Mouse (Mus musculus) ES-CJ7 (cell line): Measurements from ENCODE around the gene Mpped2.

Experiments used
- DNase-seq: peaks from one replicate; pipeline ENCODE4 v3.0.0; 2011; ENCODE audit warnings: low read depth, low spot score

Mpped2 gene

GRCm38 (mm10) chr2:106855623-106856350 is 162.7 kb downstream of the Mpped2 start:
- no peak for DNase-seq

- DNase-seq, result peak; percentile 82
Observed at GRCm38 (mm10) chr2:106856361-106856961, 163.4 kb downstream of the Mpped2 start.

GRCm38 (mm10) chr2:106857258-106857657 is 164.2 kb downstream of the Mpped2 start:
- DNase-seq, result no peak

GRCm38 (mm10) chr2:106857711-106858110 is 164.6 kb downstream of the Mpped2 start:
- no peak for DNase-seq

GRCm38 (mm10) chr2:106860856-106861679 is 168.0 kb downstream of the Mpped2 start:
- DNase-seq, result no peak

- DNase-seq, result no peak
Observed at GRCm38 (mm10) chr2:106863050-106863653, 170.1 kb downstream of the Mpped2 start.

- no peak for DNase-seq
Observed at GRCm38 (mm10) chr2:106865148-106865786, 172.2 kb downstream of the Mpped2 start.

GRCm38 (mm10) chr2:106866303-106866702 is 173.2 kb downstream of the Mpped2 start:
- peak; percentile 12 for DNase-seq

GRCm38 (mm10) chr2:106870886-106871285 is 177.8 kb downstream of the Mpped2 start:
- no peak for DNase-seq

- no peak for DNase-seq
Observed at GRCm38 (mm10) chr2:106873166-106873565, 180.1 kb downstream of the Mpped2 start.

- no peak for DNase-seq
Observed at GRCm38 (mm10) chr2:106883390-106883789, 190.3 kb downstream of the Mpped2 start.

GRCm38 (mm10) chr2:106888174-106888573 is 195.1 kb downstream of the Mpped2 start:
- no peak for DNase-seq

- DNase-seq, result no peak
Observed at GRCm38 (mm10) chr2:106889297-106890000, 196.4 kb downstream of the Mpped2 start.

- DNase-seq, result no peak
Observed at GRCm38 (mm10) chr2:106893376-106893775, 200.3 kb downstream of the Mpped2 start.

GRCm38 (mm10) chr2:106895326-106896023 is 202.4 kb downstream of the Mpped2 start:
- DNase-seq, result no peak

- DNase-seq, result peak; percentile 33
Observed at GRCm38 (mm10) chr2:106896024-106896384, 202.9 kb downstream of the Mpped2 start.

GRCm38 (mm10) chr2:106911951-106912480 is 218.9 kb downstream of the Mpped2 start:
- DNase-seq, result no peak
